Mouse (Mus musculus): ENCODE results near the gene Rln3. TPM values are rescaled to one million over a fixed set of nuclear protein-coding genes. Genes with fewer than 3 reads are reported as not detected.

Rln3 gene
- polyA plus RNA-seq (2012; rRNA removed; ENCODE audit: low replicate concordance): 0.33 and 0.85 TPM in 2 replicates

GRCm38 (mm10) chr8:84044900-84045299 lies at the start of gene Rln3:
Gene Rln3, minus strand, starts transcription at chr8:84045000.

GRCm38 (mm10) chr8:84066291-84066930 lies 21.6 kb upstream of the Rln3 start, which contains the start of gene Rfx1:
Gene Rfx1, plus strand, starts transcription at chr8:84066834.

DNA sequence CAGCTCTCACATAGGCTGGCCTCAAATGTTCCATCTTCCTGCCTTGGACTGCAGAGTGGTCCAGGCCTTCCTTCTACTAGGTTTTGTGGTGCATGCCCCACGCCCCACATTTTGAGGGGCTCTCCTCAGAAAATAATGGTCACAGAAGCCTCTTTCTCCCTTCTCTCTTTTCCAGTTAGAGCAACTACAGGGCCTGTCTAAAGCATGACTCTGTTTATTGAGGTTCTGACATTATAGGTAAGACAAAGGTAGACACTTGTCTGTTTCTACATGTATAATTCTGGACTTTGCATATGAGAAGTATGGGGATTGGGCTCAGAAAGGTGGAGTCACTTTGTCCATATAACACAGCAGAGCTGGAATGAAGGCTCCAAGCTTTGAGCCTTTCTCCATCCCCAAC lies 20.2 kb upstream of the Rln3 start, which contains the start of gene Gm10643:
Gm10643 (minus strand) TSS at position 101 of the 400 bp plus-strand sequence.

DNA sequence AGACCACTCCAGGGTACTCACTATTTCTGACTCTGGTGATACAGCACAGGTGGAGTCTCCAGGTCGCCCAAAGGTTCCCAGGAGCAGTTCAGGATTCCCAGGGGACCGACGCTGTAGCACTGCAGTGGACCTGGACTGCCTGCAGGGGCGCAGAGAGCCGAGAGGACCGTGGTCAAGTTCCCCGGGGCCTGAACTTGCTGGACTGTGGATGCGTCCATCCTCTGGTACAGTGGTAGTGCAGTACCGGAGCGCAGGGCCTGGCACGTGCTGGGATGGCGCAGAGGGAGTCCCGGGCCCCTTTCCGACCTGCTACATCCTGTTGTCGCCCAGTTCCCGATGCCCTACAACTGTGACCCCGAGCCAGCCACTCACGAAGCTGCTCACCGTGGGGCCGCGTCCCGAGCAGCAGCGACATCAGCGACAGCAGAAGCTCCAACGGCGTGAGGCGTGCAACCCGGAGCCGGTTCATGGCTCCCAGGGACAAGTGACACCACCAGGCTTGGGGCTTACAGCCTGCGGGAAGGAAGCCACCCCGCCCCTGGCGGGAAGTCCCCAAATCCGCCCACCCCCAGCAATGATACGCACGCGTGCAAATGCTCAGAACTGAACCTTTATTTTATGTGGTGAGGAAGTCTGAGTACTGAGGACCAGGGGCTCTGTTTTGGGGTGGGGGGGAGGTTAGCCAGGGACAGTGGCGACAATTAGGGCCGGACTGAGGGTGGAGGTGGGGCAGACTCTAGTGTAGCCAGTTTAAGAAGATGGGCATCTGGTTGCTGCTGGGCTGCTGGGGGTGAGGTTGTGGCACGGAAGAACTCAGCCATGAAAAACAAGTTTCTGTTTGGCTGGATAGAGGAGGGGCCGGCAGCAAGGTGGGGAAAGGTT lies 2.5 kb downstream of the Rln3 start, which contains the start of gene Il27ra:
Il27ra (minus strand) TSS at position 524 of the 882 bp plus-strand sequence.

DNA sequence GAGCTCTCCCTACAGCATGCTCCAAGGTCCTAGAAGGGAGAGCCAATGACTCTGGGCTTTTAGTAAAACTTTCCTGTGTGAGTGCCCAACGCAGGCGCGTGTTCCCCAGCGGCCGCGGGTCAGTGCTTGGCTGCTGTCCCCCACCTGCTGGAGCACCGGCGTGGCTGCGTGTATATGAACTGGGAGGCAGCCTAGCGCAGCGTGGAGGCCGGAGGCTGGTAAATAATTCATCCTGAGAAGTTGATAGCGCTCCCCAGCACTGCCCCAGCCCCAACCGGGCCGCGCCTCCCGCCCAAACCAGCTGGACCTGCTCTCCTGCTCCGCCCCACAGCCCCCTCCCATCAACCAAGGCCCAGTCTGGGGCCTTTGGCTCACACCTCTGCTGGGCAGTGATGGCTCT lies 23.7 kb downstream of the Rln3 start, which contains the start of gene Palm3:
Palm3 (plus strand) TSS at position 376 of the 400 bp plus-strand sequence.

DNA sequence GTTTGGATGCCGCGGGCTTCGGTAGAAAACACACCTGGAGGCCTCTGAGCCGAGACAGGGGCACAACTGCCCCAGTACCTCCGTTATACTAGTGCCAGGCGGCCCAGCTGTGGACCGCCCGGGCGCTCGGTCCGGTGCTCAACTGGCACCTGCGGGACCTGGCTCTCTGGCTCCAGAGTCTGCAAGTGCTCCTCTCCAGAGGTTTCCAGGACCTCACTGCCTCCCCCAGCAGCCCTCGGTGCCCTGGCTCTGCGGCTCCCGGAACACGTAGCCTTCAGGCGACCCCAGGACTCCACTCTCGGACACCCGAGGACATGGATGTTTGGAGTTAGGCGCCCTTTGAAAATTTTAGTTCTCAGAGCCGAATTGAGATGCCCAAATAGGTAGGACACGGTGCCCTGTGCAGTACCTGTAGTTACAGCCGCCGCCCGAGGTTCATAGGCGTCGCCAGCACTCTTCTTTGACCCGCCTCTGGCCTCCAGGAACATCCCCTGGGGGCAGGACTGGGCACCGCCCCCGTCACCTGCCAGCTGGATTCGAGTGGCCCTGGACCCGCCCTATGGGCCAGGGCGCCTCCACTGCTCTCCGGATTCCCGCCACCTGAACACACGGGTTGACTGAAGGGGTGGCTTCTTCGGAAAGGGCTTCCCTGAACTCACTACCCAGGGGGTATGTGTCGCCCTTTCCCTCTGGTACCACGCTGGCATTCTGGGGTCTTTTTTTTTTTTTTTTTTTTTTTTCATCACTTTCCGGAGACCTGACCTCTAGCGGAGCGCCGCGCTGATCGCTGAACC lies 32.9 kb downstream of the Rln3 start, which contains the start of gene 2210011C24Rik:
2210011C24Rik (minus strand) TSS at position 467 of the 794 bp plus-strand sequence.

DNA sequence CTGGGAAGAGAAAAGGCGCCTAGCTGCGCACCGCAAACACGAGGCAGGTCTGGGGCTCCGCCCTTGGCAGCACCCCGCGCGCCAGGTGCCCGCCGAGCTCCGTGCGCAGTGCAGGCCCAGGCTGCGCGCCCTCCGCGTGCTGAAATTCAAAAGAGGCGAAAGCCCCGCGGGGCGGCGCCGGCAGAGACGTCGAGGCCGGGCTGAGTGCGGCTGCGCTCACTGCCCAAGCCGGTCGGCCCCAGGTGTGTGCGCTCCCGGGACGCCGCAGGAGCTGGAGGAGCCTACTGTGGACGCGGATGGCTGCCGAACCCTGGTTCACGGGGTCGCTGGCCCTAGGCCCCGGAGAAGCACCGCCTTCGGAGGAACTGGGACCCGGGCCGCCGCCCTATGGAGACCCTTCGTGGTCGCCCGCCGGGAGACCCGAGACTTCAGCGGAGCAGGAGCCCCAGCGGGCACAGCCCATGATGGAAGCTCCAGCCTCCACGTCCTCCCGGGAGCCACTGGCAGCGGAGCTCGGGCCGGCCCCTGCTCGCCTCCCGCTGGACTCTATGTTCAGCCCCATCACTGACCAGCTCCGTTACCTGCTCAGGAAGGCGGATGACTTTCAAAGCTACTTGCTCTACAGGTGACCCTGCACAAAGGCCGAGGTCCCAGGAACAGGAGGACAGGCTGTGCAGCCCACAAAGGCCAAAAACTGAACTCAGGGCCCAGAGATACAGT lies 43.4 kb downstream of the Rln3 start, which contains the start of gene 1700067K01Rik:
1700067K01Rik (plus strand) TSS at position 222 of the 720 bp plus-strand sequence.

DNA sequence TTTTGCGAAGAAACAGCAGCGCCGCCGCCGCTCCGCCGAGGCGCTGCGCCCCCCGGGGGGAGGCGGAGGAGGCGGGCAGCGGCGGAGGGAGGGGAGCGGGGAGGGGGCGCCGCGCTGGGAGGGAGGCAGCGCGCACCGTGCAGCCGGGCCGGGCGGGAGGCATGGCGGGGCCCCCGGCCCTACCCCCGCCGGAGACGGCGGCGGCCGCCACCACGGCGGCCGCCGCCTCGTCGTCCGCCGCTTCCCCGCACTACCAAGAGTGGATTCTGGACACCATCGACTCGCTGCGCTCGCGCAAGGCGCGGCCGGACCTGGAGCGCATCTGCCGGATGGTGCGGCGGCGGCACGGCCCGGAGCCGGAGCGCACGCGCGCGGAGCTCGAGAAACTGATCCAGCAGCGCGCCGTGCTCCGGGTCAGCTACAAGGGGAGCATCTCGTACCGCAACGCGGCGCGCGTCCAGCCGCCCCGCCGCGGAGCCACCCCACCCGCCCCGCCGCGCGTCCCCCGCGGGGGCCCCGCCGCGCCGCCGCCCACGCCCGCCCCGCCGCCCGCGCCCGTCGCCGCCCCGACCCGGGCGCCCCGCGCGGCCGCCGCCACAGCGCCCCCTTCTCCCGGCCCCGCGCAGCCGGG lies 47.2 kb downstream of the Rln3 start, which contains the start of gene Samd1:
Samd1 (plus strand) TSS at position 162 of the 631 bp plus-strand sequence.

Other genes with a start within 250 kb of the Rln3 start
- 9.4 and 15.6 TPM in 2 replicates for gene Adgrl1, start 144.9 kb downstream of the Rln3 start, polyA plus RNA-seq (2012; rRNA removed; ENCODE audit: low replicate concordance)
- gene Gm10644, start 89.8 kb downstream of the Rln3 start, polyA plus RNA-seq (2012; rRNA removed; ENCODE audit: low replicate concordance): 0.22 and 0.34 TPM in 2 replicates
- 6.1 and 44.6 TPM in 2 replicates for gene Asf1b, start 89.5 kb downstream of the Rln3 start, polyA plus RNA-seq (2012; rRNA removed; ENCODE audit: low replicate concordance)
- gene Prkaca, start 72.0 kb downstream of the Rln3 start, polyA plus RNA-seq (2012; rRNA removed; ENCODE audit: low replicate concordance): 38.5 and 50.4 TPM in 2 replicates
- gene Samd1, start 47.3 kb downstream of the Rln3 start, polyA plus RNA-seq (2012; rRNA removed; ENCODE audit: low replicate concordance): 33.3 and 36.7 TPM in 2 replicates
- gene 1700067K01Rik, start 43.5 kb downstream of the Rln3 start, polyA plus RNA-seq (2012; rRNA removed; ENCODE audit: low replicate concordance): 0.53 TPM in 2 replicates
- 10.3 and 11.7 TPM in 2 replicates for gene 2210011C24Rik, start 32.8 kb downstream of the Rln3 start, polyA plus RNA-seq (2012; rRNA removed; ENCODE audit: low replicate concordance)
- 0.05 and 0.19 TPM in 2 replicates for gene Palm3, start 23.5 kb downstream of the Rln3 start, polyA plus RNA-seq (2012; rRNA removed; ENCODE audit: low replicate concordance)
- 2.7 and 2.9 TPM in 2 replicates for gene Il27ra, start 2.4 kb downstream of the Rln3 start, polyA plus RNA-seq (2012; rRNA removed; ENCODE audit: low replicate concordance)
- 0.11 and 0.47 TPM in 2 replicates for gene Gm10643, start 20.1 kb upstream of the Rln3 start, polyA plus RNA-seq (2012; rRNA removed; ENCODE audit: low replicate concordance)
- 28.4 and 32.1 TPM in 2 replicates for gene Rfx1, start 21.8 kb upstream of the Rln3 start, polyA plus RNA-seq (2012; rRNA removed; ENCODE audit: low replicate concordance)
- 74.8 and 118 TPM in 2 replicates for gene Dcaf15, start 59.8 kb upstream of the Rln3 start, polyA plus RNA-seq (2012; rRNA removed; ENCODE audit: low replicate concordance)
- gene Podnl1, start 81.0 kb upstream of the Rln3 start, polyA plus RNA-seq (2012; rRNA removed; ENCODE audit: low replicate concordance): 4.5 and 9.4 TPM in 2 replicates
- 35.5 and 51.7 TPM in 2 replicates for gene Cc2d1a, start 102.9 kb upstream of the Rln3 start, polyA plus RNA-seq (2012; rRNA removed; ENCODE audit: low replicate concordance)
- gene 4930432K21Rik, start 103.0 kb upstream of the Rln3 start, polyA plus RNA-seq (2012; rRNA removed; ENCODE audit: low replicate concordance): 0.12 and 0.16 TPM in 2 replicates
- 0.63 TPM in 1 of 2 replicates, not detected in the other for gene Nanos3, start 140.2 kb upstream of the Rln3 start, polyA plus RNA-seq (2012; rRNA removed; ENCODE audit: low replicate concordance)
- 12.3 and 16.6 TPM in 2 replicates for gene Zswim4, start 192.1 kb upstream of the Rln3 start, polyA plus RNA-seq (2012; rRNA removed; ENCODE audit: low replicate concordance)
- 61.8 and 96.3 TPM in 2 replicates for gene D8Ertd738e, start 204.7 kb upstream of the Rln3 start, polyA plus RNA-seq (2012; rRNA removed; ENCODE audit: low replicate concordance)
- gene Mri1, start 212.3 kb upstream of the Rln3 start, polyA plus RNA-seq (2012; rRNA removed; ENCODE audit: low replicate concordance): 88.7 and 124 TPM in 2 replicates
- gene Ccdc130, start 225.4 kb upstream of the Rln3 start, polyA plus RNA-seq (2012; rRNA removed; ENCODE audit: low replicate concordance): 14.6 and 19.5 TPM in 2 replicates